Comparison of ENCODE assay signal across 7 mouse cellular contexts in the genomic region with DNA sequence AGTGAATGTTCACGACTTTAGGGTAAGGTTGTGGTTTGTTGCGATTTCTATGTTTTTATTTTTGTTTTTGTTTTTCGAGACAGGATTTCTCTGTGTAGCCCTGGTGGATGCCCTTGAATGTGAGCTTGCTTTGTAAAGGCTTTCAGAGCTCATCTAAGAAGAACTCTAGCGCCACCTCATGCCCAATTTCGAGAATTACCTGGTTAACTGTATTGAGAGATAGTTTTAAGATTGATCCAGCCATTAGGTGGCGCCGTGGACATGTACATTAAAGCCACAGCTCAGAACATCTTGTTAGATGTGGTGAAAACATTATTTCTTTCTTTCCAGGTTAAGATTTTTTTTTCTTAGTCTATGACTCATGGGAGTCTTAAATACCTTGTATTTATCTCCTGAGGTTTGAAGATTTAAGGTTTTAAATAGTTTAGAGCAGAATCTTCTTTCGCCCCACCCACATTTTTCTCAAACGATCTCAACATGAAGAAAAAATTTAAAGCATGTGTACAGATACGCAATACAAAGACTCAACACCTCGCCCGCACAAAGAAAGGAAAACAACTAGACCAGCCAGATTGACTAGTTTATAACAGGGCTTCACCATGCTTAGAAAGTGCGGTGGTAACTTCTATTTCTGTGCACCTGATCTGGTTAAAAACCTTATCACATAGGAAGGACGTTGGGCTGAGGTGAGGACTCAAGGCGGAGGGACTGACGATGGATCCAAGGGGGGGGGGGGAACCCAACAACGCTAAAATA. TPM values are rescaled to one million over a fixed set of nuclear protein-coding genes. Genes with fewer than 3 reads are reported as not detected.
DNase-seq lines count a peak whose midpoint lies in the region; ATAC-seq lines count a peak whose summit lies in the region.

No protein-coding gene starts in this region.

- DNase-seq in adrenal gland, adult (ENCODE audit: inconsistent age in 2 of 2, low spot score in 1 of 2): peak; percentile 86 to 98
- peak; percentile 99 for DNase-seq in embryo, embryonic 10.5 days (ENCODE audit: low spot score)
- DNase-seq in gastrocnemius, postnatal 25 days: peak; percentile 65
- peak; percentile 92 to 100 for DNase-seq in left cerebral cortex, adult 9 months (ENCODE audit: low spot score in 2 of 2)
- peak; percentile 87 for DNase-seq in right cerebral cortex, postnatal 25 days

- peak; percentile 96 for ATAC-seq in inflammation-experienced regulatory T-cells, adult 6 months
- ATAC-seq in megakaryocyte-erythroid progenitor cell, adult 5-6 weeks (replicated peaks; ENCODE audit: low FRiP score, low TSS enrichment, poor library complexity, severe bottlenecking): peak; percentile 72

RNA-seq across cellular contexts. Expression of gene Nfkb1, which starts 40.1 kb away (rescaled TPM):
- 10 to 100 TPM; 18.2 to 18.8 TPM for total RNA-seq in gastrocnemius, postnatal 25 days (2021)
- 100 to 1,000 TPM in 2 of 3 experiments, 10 to 100 TPM in 1; 95.7 to 123 (median 121) TPM for polyA plus RNA-seq in inflammation-experienced regulatory T-cells, adult 6 months (2017; shearing (Covaris generic))
- total RNA-seq in megakaryocyte-erythroid progenitor cell, adult 5-6 weeks (2014; fragmentation: Nextera tagmentation): 59.1 and 69.6 TPM in 2 replicates
- total RNA-seq in megakaryocyte-erythroid progenitor cell, adult 5-6 weeks (2017): 61.5 and 69.9 TPM in 2 replicates

Comparison
In these comparisons a context has a peak if more than half of its experiments do, and no peak if none do; other contexts are left out.
1. Peak in every context shown above with its lines: DNase-seq and ATAC-seq.